Comparison of ENCODE assay signal across 7 mouse cellular contexts in the genomic region with DNA sequence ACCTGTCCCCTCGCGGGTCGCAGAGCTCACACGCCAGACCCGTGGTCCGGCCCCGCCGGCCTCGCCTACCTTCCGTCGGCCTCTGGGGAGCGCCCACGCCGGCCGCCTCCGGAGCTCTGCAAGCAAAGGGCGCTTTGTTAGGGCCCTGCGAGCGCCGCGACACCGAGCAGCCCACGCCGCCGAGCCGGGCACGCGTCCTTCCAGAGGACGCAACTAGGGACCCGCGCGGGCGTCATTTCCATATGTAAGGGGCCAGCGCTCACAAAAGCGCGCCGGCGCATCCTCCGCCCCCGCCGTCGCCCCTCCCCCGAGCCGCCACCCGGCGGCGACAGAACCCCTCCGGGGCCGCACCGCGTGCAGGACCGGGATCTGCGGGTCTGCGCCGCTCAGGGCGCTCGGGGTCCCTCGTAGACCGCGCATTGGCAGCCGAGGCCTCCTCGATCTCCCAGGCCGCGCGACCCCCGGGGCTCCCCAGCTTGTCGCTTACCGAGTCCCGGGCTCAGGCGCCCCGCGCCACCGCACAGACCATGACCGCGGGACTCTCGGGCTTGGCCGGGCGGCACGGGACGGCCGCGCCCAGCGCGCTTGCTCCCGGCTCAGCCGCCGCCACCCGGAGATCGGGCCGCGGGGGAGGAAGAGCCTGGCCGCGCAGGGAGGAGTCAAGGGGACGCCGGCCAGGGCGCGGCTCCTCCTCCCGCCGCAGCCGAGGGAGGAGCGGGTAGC. TPM values are rescaled to one million over a fixed set of nuclear protein-coding genes. Genes with fewer than 3 reads are reported as not detected.
DNase-seq lines count a peak whose midpoint lies in the region; ATAC-seq lines count a peak whose summit lies in the region.

No protein-coding gene starts in this region.

- peak; percentile 87 for DNase-seq in adrenal gland, postnatal 10 days
- peak; percentile 88 for DNase-seq in embryo, embryonic 11 days
- peak; percentile 83 for DNase-seq in gastrocnemius, postnatal 25 days
- peak; percentile 87 for DNase-seq in intestine, embryonic 14.5 days (ENCODE audit: low spot score)
- peak; percentile 53 for DNase-seq in spleen, adult 12 weeks (ENCODE audit: low spot score)

- peak overlapping the region; percentile 88 for H3K4me3 ChIP-seq in intestine, embryonic 14.5 days (ENCODE audit: low read depth, low read length)
- peak overlapping the region; percentile 87 for H3K4me3 ChIP-seq in limb, embryonic 12.5 days (replicated peaks)
- peak overlapping the region; percentile 80 for H3K4me3 ChIP-seq in midbrain, embryonic 13.5 days (replicated peaks)

- peak overlapping the region; percentile 97 for H3K4me2 ChIP-seq in intestine, embryonic 14.5 days (ENCODE audit: low read length)
- H3K4me2 ChIP-seq in limb, embryonic 12.5 days, result peak overlapping the region; percentile 92
- H3K4me2 ChIP-seq in midbrain, embryonic 13.5 days (replicated peaks), result peak overlapping the region; percentile 91

- H3K9me3 ChIP-seq in intestine, embryonic 14.5 days (ENCODE audit: control insufficient read depth, low read length), result no peaks in the 10 kb centered on the region
- no peaks in the 10 kb centered on the region for H3K9me3 ChIP-seq in limb, embryonic 12.5 days
- H3K9me3 ChIP-seq in midbrain, embryonic 13.5 days, result no peaks in the 10 kb centered on the region

- peaks cover 24% of the 10 kb centered on the region for H3K4me1 ChIP-seq in intestine, embryonic 14.5 days (replicated peaks; ENCODE audit: control insufficient read depth, insufficient read depth, low read length)
- peaks cover 28% of the 10 kb centered on the region for H3K4me1 ChIP-seq in limb, embryonic 12.5 days (replicated peaks)
- H3K4me1 ChIP-seq in midbrain, embryonic 13.5 days (replicated peaks), result peaks cover 47% of the 10 kb centered on the region

- peak; percentile 90 for ATAC-seq in intestine, embryonic 14.5 days (replicated peaks; ENCODE audit: low FRiP score, low TSS enrichment, low read depth)
- ATAC-seq in limb, embryonic 12.5 days (ENCODE audit: insufficient number of reproducible peaks, insufficient read depth, low FRiP score, low TSS enrichment, low read depth), result peak; percentile 72
- ATAC-seq in midbrain, embryonic 13.5 days, result peak; percentile 90

- H3K36me3 ChIP-seq in intestine, embryonic 14.5 days (ENCODE audit: control insufficient read depth, insufficient read depth, low read length), result no peaks in the 10 kb centered on the region
- no peaks in the 10 kb centered on the region for H3K36me3 ChIP-seq in limb, embryonic 12.5 days
- no peaks in the 10 kb centered on the region for H3K36me3 ChIP-seq in midbrain, embryonic 13.5 days

- peak overlapping the region; percentile 89 for H3K27ac ChIP-seq in intestine, embryonic 14.5 days (ENCODE audit: low read depth)
- H3K27ac ChIP-seq in limb, embryonic 12.5 days, result peak overlapping the region; percentile 77
- peak overlapping the region; percentile 92 for H3K27ac ChIP-seq in midbrain, embryonic 13.5 days

- no peaks in the 10 kb centered on the region for H3K27me3 ChIP-seq in intestine, embryonic 14.5 days (replicated peaks; ENCODE audit: control insufficient read depth, insufficient read depth, low read length)
- peaks cover 18% of the 10 kb centered on the region for H3K27me3 ChIP-seq in limb, embryonic 12.5 days
- peaks cover 39% of the 10 kb centered on the region for H3K27me3 ChIP-seq in midbrain, embryonic 13.5 days

- WGBS in intestine, embryonic 14.5 days, result under 1% methylated on average over 101 of the region's 101 CpGs
- WGBS in limb, embryonic 12.5 days, result under 1% methylated on average over 100 of the region's 101 CpGs
- under 1% methylated on average over 94 of the region's 101 CpGs for WGBS in midbrain, embryonic 13.5 days

- peak overlapping the region; percentile 93 for H3K9ac ChIP-seq in intestine, embryonic 14.5 days (ENCODE audit: low read length)
- H3K9ac ChIP-seq in limb, embryonic 12.5 days (replicated peaks), result peak overlapping the region; percentile 81
- H3K9ac ChIP-seq in midbrain, embryonic 13.5 days (replicated peaks), result peak overlapping the region; percentile 94

RNA-seq across cellular contexts. Expression of gene Nin, which starts 2.0 kb away (rescaled TPM):
- 10 to 100 TPM; 29.5 to 38.3 TPM for total RNA-seq in adrenal gland, postnatal 10 days (2021)
- 10 to 100 TPM; 20.4 to 20.9 TPM for total RNA-seq in gastrocnemius, postnatal 25 days (2021)
- 18.5 and 21.2 TPM in 2 replicates for polyA plus RNA-seq in intestine, embryonic 14.5 days (2014; fragmentation: Nextera tagmentation; extraction: Ambion mirVana)
- 11.4 and 12.0 TPM in 2 replicates for polyA plus RNA-seq in limb, embryonic 12.5 days (2016; fragmentation: Nextera tagmentation; extraction: Ambion mirVana)
- 14.9 and 16.6 TPM in 2 replicates for polyA plus RNA-seq in midbrain, embryonic 13.5 days (2015; fragmentation: Nextera tagmentation; extraction: Ambion mirVana)

RNA-seq across cellular contexts. Expression of gene Abhd12b, which starts 42.4 kb away (rescaled TPM):
- total RNA-seq in adrenal gland, postnatal 10 days (2021), result not detected
- not detected for total RNA-seq in gastrocnemius, postnatal 25 days (2021)
- polyA plus RNA-seq in intestine, embryonic 14.5 days (2014; fragmentation: Nextera tagmentation; extraction: Ambion mirVana), result 0.49 and 0.71 TPM in 2 replicates
- not detected in 2 replicates for polyA plus RNA-seq in limb, embryonic 12.5 days (2016; fragmentation: Nextera tagmentation; extraction: Ambion mirVana)
- polyA plus RNA-seq in midbrain, embryonic 13.5 days (2015; fragmentation: Nextera tagmentation; extraction: Ambion mirVana), result 0.34 and 0.45 TPM in 2 replicates

Comparison
In these comparisons a context has a peak if more than half of its experiments do, and no peak if none do; other contexts are left out.
1. Peak in every context shown above with its lines: DNase-seq, ATAC-seq, H3K4me3 ChIP-seq and H3K27ac ChIP-seq.